Mouse (Mus musculus) kidney, embryonic 15.5 days (tissue): Measurements from ENCODE around the gene Fblim1. TPM values are rescaled to one million over a fixed set of nuclear protein-coding genes. Genes with fewer than 3 reads are reported as not detected.

ENCODE experiments used
- ATAC-seq: fragments of 200-750 bp; cut with Nextera tagmentation; replicated peaks from 2 replicates; pipeline ENCODE4 v1.8.0; 2017; ENCODE audit warnings: moderate TSS enrichment; ENCODE audit not compliant: low FRiP score
- H3K27ac ChIP-seq: fragments of 300-500 bp; sonication (generic); 2 replicates; pipeline ENCODE4 v1.5.1; 2015; ENCODE audit warnings: mild to moderate bottlenecking, inconsistent platforms
- H3K27me3 ChIP-seq: fragments of 300-500 bp; sonication (generic); 2 replicates; pipeline ENCODE4 v1.6.1; 2015; ENCODE audit warnings: inconsistent platforms
- H3K36me3 ChIP-seq: fragments of 300-500 bp; sonication (generic); 2 replicates; pipeline ENCODE4 v1.6.1; 2015; ENCODE audit warnings: inconsistent platforms
- H3K4me1 ChIP-seq: fragments of 300-500 bp; sonication (generic); 2 replicates; pipeline ENCODE4 v1.6.1; 2015; ENCODE audit warnings: inconsistent platforms
- H3K4me2 ChIP-seq: fragments of 300-500 bp; sonication (generic); 2 replicates; pipeline ENCODE4 v1.6.1; 2015; ENCODE audit warnings: moderate library complexity, mild to moderate bottlenecking, inconsistent platforms
- H3K4me3 ChIP-seq: fragments of 300-500 bp; sonication (generic); replicated peaks from 2 replicates; pipeline ENCODE4 v1.5.1; 2015; ENCODE audit warnings: mild to moderate bottlenecking, inconsistent platforms
- H3K9ac ChIP-seq: fragments of 300-500 bp; sonication (generic); 2 replicates; pipeline ENCODE4 v1.6.1; 2015; ENCODE audit warnings: mild to moderate bottlenecking, inconsistent platforms
- H3K9me3 ChIP-seq: fragments of 300-500 bp; sonication (generic); replicated peaks from 2 replicates; pipeline ENCODE4 v1.6.1; 2016; ENCODE audit warnings: inconsistent platforms
- WGBS: fragments of 180-500 bp; shearing (Covaris S2); methylation state at CpG from one replicate; pipeline ENCODE4 v1.1.7; 2015; ENCODE audit warnings: mixed read lengths; 5-methylcytosine and 5-hydroxymethylcytosine counted together
- polyA plus RNA-seq: library from polyadenylated mRNA; unstranded; fragments of >200 nt; fragmentation: Nextera tagmentation; extraction: Ambion mirVana; gene quantifications from 2 replicates; pipeline ENCODE4 v1.2.1, GENCODE M21; 2015

Fblim1 gene
- 71.4 and 81.3 TPM in 2 replicates for polyA plus RNA-seq

DNA sequence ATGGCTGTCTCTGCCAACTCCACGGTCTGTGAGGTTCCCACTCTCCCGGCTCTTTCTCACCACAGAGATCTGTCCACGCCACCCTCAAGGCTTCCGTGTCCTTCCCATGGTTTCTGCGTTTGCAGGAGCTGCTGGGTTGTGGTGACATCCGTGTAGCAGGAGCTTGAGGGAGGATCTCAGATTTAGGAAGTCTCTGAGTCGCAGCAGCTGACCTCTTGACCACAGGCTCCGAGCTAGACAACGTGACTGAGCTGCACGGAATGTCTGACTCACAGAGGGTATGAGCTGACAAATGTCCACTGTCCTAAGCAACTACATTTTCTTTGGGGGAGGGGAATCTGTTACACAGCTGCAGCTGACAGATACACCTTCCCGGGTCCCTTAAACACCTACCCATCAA, at the start of gene Fblim1:
Gene Fblim1, minus strand, starts transcription at position 236 of the 400 bp plus-strand sequence.
- H3K4me3 ChIP-seq: no peak within 1 kb of the TSS
- H3K27ac ChIP-seq: peak within 1 kb of the TSS; percentile 72
- no peaks in the 10 kb centered on the region for H3K9me3 ChIP-seq
- no peak within 1 kb of the TSS for H3K9ac ChIP-seq
- no peak within 1 kb of the TSS for H3K4me2 ChIP-seq
- H3K36me3 ChIP-seq: no peaks in the 10 kb centered on the region
- ATAC-seq: no peak
- 68% methylated on average over 11 of the region's 11 CpGs for WGBS
- H3K27me3 ChIP-seq: no peaks in the 10 kb centered on the region
- peaks cover 32% of the 10 kb centered on the region for H3K4me1 ChIP-seq

DNA sequence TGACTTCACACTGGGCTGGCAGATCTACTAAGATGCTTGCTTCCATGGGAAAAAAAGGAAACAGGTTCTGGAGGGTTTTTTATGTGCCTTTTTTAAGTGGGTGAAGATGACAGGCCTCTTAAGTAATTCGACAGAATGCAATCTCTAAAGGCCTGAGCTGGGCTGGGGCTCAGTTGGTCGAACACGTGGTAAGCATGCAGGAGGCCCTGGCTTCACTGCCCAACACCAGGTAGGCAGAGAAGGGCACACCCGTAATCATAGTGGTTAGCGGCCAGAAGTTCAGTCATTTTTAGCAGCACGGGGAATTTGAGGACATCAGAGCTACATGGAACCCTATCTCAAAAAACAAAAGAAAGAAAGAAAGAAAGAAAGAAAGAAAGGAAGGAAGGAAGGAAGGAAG, 48.6 kb upstream of the Fblim1 start:
- no peak overlapping the region for H3K9ac ChIP-seq
- WGBS: 88% methylated on average over 6 of the region's 6 CpGs
- no peak for ATAC-seq

DNA sequence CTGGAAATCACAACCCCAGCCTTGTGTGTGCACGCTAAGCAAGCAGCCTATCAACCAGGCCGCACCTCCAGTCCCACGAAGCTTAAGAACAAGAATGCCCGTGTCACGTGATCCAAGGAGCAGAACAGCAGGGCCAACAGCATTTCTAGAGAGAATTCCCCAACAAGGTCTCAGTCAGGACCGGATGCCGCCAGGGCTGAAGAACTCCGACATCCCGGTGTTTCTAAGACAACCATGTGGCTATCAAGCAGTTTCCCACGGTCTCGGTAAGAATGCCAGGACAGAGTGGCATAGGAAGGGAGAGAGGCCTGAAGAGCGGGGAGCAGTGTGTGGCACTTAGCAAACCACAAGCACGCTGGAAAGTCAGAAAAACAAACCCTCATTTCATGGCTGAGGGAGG, 47.9 kb upstream of the Fblim1 start:
- Histone ChIP-seq H3K4me2 (no peak overlapping the region), H3K9me3 (no peaks in the 10 kb centered on the region), H3K27me3 (no peaks in the 10 kb centered on the region), H3K9ac (no peak overlapping the region), H3K4me3 (no peak overlapping the region), H3K36me3 (peaks cover 46% of the 10 kb centered on the region), H3K27ac (no peak overlapping the region), H3K4me1 (0 out of 2 replicates have a peak, but pooled peaks cover 3% of the 10 kb centered on the region)
- WGBS: 96% methylated on average over 13 of the region's 13 CpGs
- no peak for ATAC-seq

More for the DNA sequence above, 48.6 kb upstream of the Fblim1 start:
- no peak overlapping the region for H3K4me3 ChIP-seq
- no peaks in the 10 kb centered on the region for H3K27me3 ChIP-seq
- peaks cover 50% of the 10 kb centered on the region for H3K36me3 ChIP-seq
- 0 out of 2 replicates have a peak, but pooled peaks cover 3% of the 10 kb centered on the region for H3K4me1 ChIP-seq
- H3K4me2 ChIP-seq: no peak overlapping the region
- no peak overlapping the region for H3K27ac ChIP-seq
- no peaks in the 10 kb centered on the region for H3K9me3 ChIP-seq

DNA sequence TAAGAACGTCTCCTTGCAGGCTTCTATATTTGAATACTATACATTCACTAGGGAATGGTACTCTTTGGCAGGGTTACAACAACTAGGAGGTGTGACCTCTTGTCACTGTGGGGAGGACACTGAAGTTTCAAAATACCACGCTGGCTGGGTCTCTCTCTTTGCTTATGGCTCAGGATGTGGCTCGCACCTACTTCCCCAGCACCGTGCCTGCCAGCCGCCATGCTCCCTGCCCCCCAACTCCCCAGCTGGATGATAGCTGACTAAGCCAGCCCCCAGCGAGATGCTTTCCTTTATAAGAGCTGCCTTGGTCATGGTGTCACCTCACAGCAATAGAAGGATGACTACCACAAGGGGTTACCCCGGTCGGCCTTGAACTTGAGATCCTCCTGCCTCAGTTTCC, 47.1 kb upstream of the Fblim1 start:
- H3K4me3 ChIP-seq: no peak overlapping the region
- 0 out of 2 replicates have a peak, but pooled peaks cover 3% of the 10 kb centered on the region for H3K4me1 ChIP-seq
- H3K9ac ChIP-seq: no peak overlapping the region
- no peaks in the 10 kb centered on the region for H3K27me3 ChIP-seq
- H3K4me2 ChIP-seq: no peak overlapping the region
- no peak overlapping the region for H3K27ac ChIP-seq
- 87% methylated on average over 8 of the region's 8 CpGs for WGBS
- no peaks in the 10 kb centered on the region for H3K9me3 ChIP-seq
- peaks cover 48% of the 10 kb centered on the region for H3K36me3 ChIP-seq
- ATAC-seq: no peak

DNA sequence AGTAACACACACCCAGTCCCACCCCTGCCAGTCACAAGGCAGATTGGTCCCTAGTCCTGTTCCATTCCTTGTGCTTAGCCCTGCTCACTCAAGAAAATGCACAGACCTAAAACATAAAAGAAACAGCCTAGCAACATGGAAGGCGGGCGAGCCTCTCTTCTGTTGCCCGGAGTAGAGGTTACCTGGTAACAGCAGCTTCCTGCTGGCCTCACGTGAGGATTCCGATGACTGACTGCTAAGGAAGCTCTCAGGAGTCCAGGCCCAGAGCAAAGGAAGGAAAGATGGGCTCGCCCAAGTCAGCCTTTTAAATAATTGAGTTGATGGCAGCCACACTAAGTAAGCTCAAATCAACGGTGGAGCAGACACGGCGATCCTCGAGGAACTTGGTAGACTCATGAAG, 46.0 kb upstream of the Fblim1 start:
- Histone ChIP-seq H3K36me3 (peaks cover 48% of the 10 kb centered on the region), H3K9me3 (no peaks in the 10 kb centered on the region), H3K27me3 (no peaks in the 10 kb centered on the region), H3K4me2 (no peak overlapping the region), H3K9ac (no peak overlapping the region), H3K4me3 (no peak overlapping the region), H3K27ac (no peak overlapping the region), H3K4me1 (0 out of 2 replicates have a peak, but pooled peaks cover 3% of the 10 kb centered on the region)
- no peak for ATAC-seq
- WGBS: 87% methylated on average over 10 of the region's 10 CpGs

DNA sequence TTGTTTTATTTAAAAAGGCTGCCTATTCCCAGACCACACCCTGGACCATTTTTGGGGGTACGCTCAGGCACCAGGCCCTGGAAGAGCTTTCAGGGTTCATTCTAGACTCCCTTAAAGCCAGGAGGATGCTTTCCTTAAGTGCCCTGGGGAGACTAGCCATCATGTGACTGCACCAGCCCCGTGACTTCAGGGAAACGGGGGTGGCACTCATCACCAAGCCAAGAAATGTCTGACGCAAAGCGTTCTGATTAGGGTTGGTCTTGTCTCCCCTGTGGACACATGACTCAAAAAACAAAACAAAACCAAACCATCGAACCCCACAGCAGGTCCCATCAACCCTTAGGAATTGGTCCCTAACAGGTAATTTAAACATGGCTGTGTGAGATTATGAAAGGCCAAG, 45.4 kb upstream of the Fblim1 start:
- no peak overlapping the region for H3K27ac ChIP-seq
- no peaks in the 10 kb centered on the region for H3K27me3 ChIP-seq
- 90% methylated on average over 6 of the region's 6 CpGs for WGBS
- H3K36me3 ChIP-seq: peaks cover 48% of the 10 kb centered on the region
- no peak overlapping the region for H3K9ac ChIP-seq
- no peak overlapping the region for H3K4me2 ChIP-seq
- no peaks in the 10 kb centered on the region for H3K9me3 ChIP-seq
- ATAC-seq: no peak
- 0 out of 2 replicates have a peak, but pooled peaks cover 3% of the 10 kb centered on the region for H3K4me1 ChIP-seq
- no peak overlapping the region for H3K4me3 ChIP-seq

DNA sequence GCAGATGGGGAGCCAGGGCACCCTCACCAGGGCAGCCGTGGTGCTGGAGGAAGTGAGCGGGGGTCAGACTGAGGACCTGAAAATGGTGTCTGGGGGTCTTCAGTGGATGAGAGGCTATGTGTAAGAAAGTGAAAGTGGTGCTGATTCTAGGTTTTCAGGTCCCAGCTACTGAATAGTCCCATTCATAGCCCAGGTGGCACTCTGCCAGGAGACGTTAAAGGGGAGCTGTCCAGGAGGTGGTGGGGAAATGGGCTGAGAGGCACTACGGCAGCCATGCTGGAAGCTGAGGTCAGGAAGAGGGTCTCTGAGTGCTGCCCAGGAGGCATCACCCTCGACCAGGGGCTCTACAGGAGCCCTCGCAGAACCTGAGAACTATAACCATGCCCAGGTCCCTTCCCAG, 43.3 kb upstream of the Fblim1 start:
- WGBS: 79% methylated on average over 6 of the region's 6 CpGs
- Histone ChIP-seq H3K4me2 (no peak overlapping the region), H3K27ac (no peak overlapping the region), H3K9ac (no peak overlapping the region), H3K4me3 (no peak overlapping the region), H3K9me3 (no peaks in the 10 kb centered on the region), H3K36me3 (peaks cover 41% of the 10 kb centered on the region), H3K4me1 (peaks cover 3% of the 10 kb centered on the region; the same call in 1 of the 2 replicates), H3K27me3 (no peaks in the 10 kb centered on the region)
- ATAC-seq: no peak

DNA sequence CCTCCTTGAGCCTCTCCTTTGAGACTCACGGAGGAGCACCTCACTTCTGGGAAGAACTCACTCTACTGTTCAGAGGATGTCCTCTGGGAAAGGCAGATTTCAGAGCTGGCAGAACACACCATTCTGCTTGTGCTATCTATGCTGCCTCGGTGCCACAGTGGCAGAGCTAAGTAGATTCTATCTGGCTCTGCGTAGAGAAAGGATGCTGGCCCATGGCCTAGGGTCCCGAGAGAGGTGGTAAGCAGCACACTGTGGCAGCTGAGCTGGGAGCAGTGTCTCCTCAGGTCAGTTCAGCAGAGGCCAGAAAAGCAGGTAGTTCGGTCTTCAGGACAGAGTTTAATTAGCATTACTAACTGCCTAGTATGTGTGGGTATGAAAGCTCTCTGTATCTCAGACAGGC, 42.4 kb upstream of the Fblim1 start:
- WGBS: 92% methylated on average over 5 of the region's 5 CpGs
- no peak overlapping the region for H3K27ac ChIP-seq

DNA sequence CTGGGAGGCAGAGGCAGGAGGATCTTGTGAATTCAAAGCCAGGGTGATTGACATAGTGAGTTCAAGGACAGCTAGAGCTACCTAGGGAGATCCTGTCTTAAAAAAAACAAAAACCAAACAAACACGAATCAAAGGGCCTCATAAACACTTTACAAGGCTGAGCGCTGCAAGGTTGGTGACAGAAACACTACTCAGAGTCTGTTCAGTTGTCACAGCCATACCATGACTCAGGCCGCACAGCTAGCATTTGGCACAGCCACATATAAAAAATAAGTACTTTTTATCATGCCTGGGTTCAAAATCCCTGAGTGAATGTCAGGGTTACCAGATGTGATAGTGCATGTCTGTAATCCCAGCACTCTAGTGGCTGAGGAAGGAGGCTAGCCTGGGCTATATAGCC, 41.3 kb upstream of the Fblim1 start:
- Histone ChIP-seq H3K9ac (no peak overlapping the region), H3K27me3 (no peaks in the 10 kb centered on the region), H3K9me3 (no peaks in the 10 kb centered on the region), H3K36me3 (peaks cover 31% of the 10 kb centered on the region), H3K4me2 (no peak overlapping the region), H3K4me3 (no peak overlapping the region), H3K27ac (no peak overlapping the region), H3K4me1 (peaks cover 21% of the 10 kb centered on the region)
- ATAC-seq: no peak
- WGBS: 94% methylated on average over 3 of the region's 3 CpGs

More for the DNA sequence above, 42.4 kb upstream of the Fblim1 start:
- Histone ChIP-seq H3K36me3 (peaks cover 32% of the 10 kb centered on the region), H3K4me1 (peaks cover 12% of the 10 kb centered on the region), H3K4me3 (no peak overlapping the region), H3K27me3 (no peaks in the 10 kb centered on the region), H3K4me2 (no peak overlapping the region), H3K9me3 (no peaks in the 10 kb centered on the region), H3K9ac (no peak overlapping the region)
- ATAC-seq: no peak

DNA sequence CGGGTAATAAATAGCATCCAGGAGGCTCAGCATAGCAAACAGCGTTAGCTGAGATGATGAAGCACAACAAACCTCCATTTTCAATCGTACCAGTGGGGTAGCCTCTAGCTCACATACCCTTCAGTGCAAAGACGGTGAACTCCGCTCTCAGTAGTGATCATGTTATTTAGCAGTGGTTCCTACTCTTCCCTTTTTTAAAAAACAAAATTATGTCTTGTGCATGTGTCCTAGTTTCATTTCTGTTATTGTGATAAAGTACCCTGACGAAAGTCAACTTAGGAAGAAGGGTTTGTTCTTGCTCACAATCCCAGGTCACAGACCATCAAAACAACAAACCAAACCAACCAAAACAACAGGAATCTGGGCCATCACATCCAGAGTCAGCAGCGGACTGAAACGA, 40.1 kb upstream of the Fblim1 start:
- Histone ChIP-seq H3K9me3 (no peaks in the 10 kb centered on the region), H3K4me2 (no peak overlapping the region), H3K27ac (no peak overlapping the region), H3K9ac (no peak overlapping the region), H3K36me3 (peaks cover 31% of the 10 kb centered on the region), H3K4me3 (no peak overlapping the region), H3K27me3 (no peaks in the 10 kb centered on the region), H3K4me1 (peaks cover 24% of the 10 kb centered on the region)
- ATAC-seq: no peak
- 89% methylated on average over 8 of the region's 8 CpGs for WGBS

DNA sequence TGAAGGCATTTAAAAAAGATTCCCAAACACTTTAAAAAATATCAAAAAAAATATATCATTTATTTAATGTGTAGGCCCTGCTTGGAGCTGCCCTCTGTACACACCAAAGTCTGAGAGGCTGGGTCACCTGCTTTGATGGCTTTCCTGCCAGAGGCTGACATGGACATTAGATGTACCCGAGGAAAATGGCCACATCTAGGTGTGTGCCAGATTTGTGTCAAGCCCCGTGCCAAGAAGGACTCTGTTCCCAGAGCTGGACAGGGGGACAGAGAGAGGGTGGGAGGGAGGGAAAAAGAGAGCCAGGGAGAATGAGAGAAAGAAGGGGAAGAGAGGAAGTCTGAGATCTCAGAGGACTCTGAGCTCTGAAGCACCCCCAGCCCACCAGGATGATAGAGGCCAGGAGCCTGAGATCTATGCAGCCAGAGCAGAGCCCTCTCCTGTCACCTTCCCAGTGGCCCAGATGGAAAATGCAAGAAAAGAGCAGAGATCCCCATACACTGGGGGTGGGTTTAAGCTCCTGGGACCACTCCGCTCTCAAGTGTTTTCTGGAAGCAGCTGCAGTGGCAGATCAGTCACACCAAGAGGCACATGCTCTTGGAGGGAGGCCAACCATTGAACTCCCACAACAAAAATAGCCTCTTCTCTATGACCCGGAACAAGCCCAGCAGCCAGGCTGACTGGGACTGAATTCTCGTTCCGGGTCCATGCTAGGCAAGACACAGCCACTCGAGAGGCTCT, 37.4 kb upstream of the Fblim1 start:
- Histone ChIP-seq H3K36me3 (peaks cover 47% of the 10 kb centered on the region), H3K27ac (peak overlapping the region; percentile 78), H3K9me3 (no peaks in the 10 kb centered on the region), H3K4me1 (peaks cover 21% of the 10 kb centered on the region), H3K4me2 (peak overlapping the region; percentile 14; the same call in 1 of the 2 replicates), H3K4me3 (no peak overlapping the region), H3K27me3 (no peaks in the 10 kb centered on the region), H3K9ac (no peak overlapping the region)
- peak; percentile 58 for ATAC-seq
- WGBS: 23% methylated on average over 7 of the region's 7 CpGs

DNA sequence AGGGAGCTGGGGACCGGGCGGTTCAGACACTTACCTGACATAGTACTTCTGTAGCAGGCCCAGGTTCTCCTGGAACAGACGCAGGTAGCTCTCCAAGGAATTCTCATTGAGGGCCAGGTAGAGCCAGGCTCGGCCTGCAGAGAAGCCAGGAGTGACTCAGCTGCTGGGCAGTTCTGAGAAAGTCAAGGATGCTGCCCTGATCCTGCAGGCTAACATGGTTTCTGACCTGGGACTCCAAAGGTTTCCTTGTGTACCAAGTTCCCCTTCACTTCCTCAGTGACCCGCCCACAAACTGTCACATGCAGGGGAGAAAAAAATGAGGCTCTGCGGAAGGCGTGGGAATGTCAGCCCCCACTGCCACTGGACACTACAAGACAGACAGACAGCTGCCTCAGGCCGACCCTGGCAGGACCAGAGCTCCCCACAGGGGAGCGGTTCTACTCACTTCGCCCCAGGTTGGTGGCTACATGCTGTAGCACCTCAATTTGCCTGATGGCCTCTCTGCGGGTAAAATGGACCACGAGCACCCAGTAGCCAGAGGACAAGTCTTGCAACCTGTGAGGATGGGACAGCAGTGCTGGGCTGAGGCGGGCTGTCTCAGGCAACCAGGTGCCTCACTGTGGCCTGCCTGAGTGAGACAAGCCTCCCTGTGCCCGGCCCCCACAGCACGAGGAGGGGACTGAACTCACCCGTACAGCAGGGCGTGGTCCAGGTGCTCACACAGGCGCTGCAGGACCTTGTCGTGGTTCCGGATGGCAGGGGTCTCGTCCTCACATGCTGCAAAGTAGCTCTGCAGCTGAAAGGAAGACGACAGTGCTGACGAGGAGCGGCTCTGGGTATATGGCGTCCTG, 36.3 kb upstream of the Fblim1 start:
- Histone ChIP-seq H3K27me3 (no peaks in the 10 kb centered on the region), H3K4me3 (no peak overlapping the region), H3K36me3 (peaks cover 51% of the 10 kb centered on the region), H3K4me2 (no peak overlapping the region), H3K9ac (no peak overlapping the region), H3K27ac (no peak overlapping the region), H3K9me3 (no peaks in the 10 kb centered on the region), H3K4me1 (peaks cover 21% of the 10 kb centered on the region)
- 87% methylated on average over 25 of the region's 25 CpGs for WGBS
- ATAC-seq: no peak
